Mouse (Mus musculus) kidney, embryonic 15.5 days (tissue): ENCODE data around the gene Git1. TPM values are rescaled to one million over a fixed set of nuclear protein-coding genes. Genes with fewer than 3 reads are reported as not detected.
A peak's percentile ranks its signal among the peaks of the same experiment; 100 is the strongest.

ENCODE experiments used
- ATAC-seq: fragments of 200-750 bp; cut with Nextera tagmentation; replicated peaks from 2 replicates; pipeline ENCODE4 v1.8.0; 2017; ENCODE audit warnings: moderate TSS enrichment; ENCODE audit not compliant: low FRiP score
- H3K27ac ChIP-seq: fragments of 300-500 bp; sonication (generic); 2 replicates; pipeline ENCODE4 v1.5.1; 2015; ENCODE audit warnings: mild to moderate bottlenecking, inconsistent platforms
- H3K27me3 ChIP-seq: fragments of 300-500 bp; sonication (generic); 2 replicates; pipeline ENCODE4 v1.6.1; 2015; ENCODE audit warnings: inconsistent platforms
- H3K36me3 ChIP-seq: fragments of 300-500 bp; sonication (generic); 2 replicates; pipeline ENCODE4 v1.6.1; 2015; ENCODE audit warnings: inconsistent platforms
- H3K4me1 ChIP-seq: fragments of 300-500 bp; sonication (generic); 2 replicates; pipeline ENCODE4 v1.6.1; 2015; ENCODE audit warnings: inconsistent platforms
- H3K4me2 ChIP-seq: fragments of 300-500 bp; sonication (generic); 2 replicates; pipeline ENCODE4 v1.6.1; 2015; ENCODE audit warnings: moderate library complexity, mild to moderate bottlenecking, inconsistent platforms
- H3K4me3 ChIP-seq: fragments of 300-500 bp; sonication (generic); replicated peaks from 2 replicates; pipeline ENCODE4 v1.5.1; 2015; ENCODE audit warnings: mild to moderate bottlenecking, inconsistent platforms
- H3K9ac ChIP-seq: fragments of 300-500 bp; sonication (generic); 2 replicates; pipeline ENCODE4 v1.6.1; 2015; ENCODE audit warnings: mild to moderate bottlenecking, inconsistent platforms
- H3K9me3 ChIP-seq: fragments of 300-500 bp; sonication (generic); replicated peaks from 2 replicates; pipeline ENCODE4 v1.6.1; 2016; ENCODE audit warnings: inconsistent platforms
- WGBS: fragments of 180-500 bp; shearing (Covaris S2); methylation state at CpG from one replicate; pipeline ENCODE4 v1.1.7; 2015; ENCODE audit warnings: mixed read lengths; 5-methylcytosine and 5-hydroxymethylcytosine counted together
- polyA plus RNA-seq: library from polyadenylated mRNA; unstranded; fragments of >200 nt; fragmentation: Nextera tagmentation; extraction: Ambion mirVana; gene quantifications from 2 replicates; pipeline ENCODE4 v1.2.1, GENCODE M21; 2015

The Git1 gene
- polyA plus RNA-seq, 1 experiment from 2014 or later = 12.6 TPM

GRCm38 (mm10) chr11:77483510-77484255 lies 9.7 kb upstream of the Git1 start:
- no peak overlapping the region for H3K9ac ChIP-seq
- no peak overlapping the region for H3K27ac ChIP-seq
- no peak overlapping the region for H3K4me2 ChIP-seq
- 62% methylated on average over 11 of the region's 11 CpGs for WGBS
- H3K9me3 ChIP-seq = no peaks in the 10 kb centered on the region
- ATAC-seq = no peak
- H3K36me3 ChIP-seq = no peaks in the 10 kb centered on the region
- no peaks in the 10 kb centered on the region for H3K27me3 ChIP-seq
- peaks cover 46% of the 10 kb centered on the region for H3K4me1 ChIP-seq
- H3K4me3 ChIP-seq = no peak overlapping the region

- no peak for ATAC-seq
- 43% methylated on average over 6 of the region's 6 CpGs for WGBS
- Histone ChIP-seq H3K4me3 (no peak overlapping the region), H3K9ac (no peak overlapping the region), H3K27ac (no peak overlapping the region), H3K9me3 (no peaks in the 10 kb centered on the region), H3K36me3 (no peaks in the 10 kb centered on the region), H3K4me1 (peaks cover 56% of the 10 kb centered on the region), H3K27me3 (no peaks in the 10 kb centered on the region), H3K4me2 (no peak overlapping the region)
These were observed 8.1 kb upstream of the Git1 start for GRCm38 (mm10) chr11:77485229-77485628.

DNA sequence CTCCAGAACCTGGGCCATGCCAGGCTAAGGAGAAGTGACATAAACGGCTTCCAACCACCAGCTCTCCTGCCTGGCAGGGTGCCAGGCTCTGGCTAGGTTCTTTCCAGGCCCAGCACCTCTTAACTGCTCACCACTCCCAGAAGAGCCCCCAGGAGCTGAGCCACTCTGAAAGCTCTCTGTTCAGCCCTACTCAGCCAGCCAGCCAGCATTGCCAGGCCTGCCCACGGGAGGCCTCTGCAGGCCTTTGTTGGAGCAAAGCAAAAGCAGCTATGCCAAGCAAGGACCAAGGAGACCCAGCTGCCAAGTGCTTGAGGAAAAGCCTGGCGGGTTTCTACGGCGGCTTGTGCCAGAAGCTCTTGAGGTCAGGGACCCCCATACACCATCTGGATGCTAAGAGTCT lies 6.6 kb upstream of the Git1 start:
- Histone ChIP-seq H3K36me3 (no peaks in the 10 kb centered on the region), H3K4me1 (peaks cover 71% of the 10 kb centered on the region), H3K4me3 (no peak overlapping the region), H3K9ac (no peak overlapping the region), H3K27me3 (no peaks in the 10 kb centered on the region), H3K9me3 (no peaks in the 10 kb centered on the region), H3K27ac (no peak overlapping the region), H3K4me2 (0 out of 2 replicates have a peak overlapping the region, but pooled peaks have one; percentile 13)
- WGBS = 70% methylated on average over 5 of the region's 5 CpGs
- no peak for ATAC-seq

DNA sequence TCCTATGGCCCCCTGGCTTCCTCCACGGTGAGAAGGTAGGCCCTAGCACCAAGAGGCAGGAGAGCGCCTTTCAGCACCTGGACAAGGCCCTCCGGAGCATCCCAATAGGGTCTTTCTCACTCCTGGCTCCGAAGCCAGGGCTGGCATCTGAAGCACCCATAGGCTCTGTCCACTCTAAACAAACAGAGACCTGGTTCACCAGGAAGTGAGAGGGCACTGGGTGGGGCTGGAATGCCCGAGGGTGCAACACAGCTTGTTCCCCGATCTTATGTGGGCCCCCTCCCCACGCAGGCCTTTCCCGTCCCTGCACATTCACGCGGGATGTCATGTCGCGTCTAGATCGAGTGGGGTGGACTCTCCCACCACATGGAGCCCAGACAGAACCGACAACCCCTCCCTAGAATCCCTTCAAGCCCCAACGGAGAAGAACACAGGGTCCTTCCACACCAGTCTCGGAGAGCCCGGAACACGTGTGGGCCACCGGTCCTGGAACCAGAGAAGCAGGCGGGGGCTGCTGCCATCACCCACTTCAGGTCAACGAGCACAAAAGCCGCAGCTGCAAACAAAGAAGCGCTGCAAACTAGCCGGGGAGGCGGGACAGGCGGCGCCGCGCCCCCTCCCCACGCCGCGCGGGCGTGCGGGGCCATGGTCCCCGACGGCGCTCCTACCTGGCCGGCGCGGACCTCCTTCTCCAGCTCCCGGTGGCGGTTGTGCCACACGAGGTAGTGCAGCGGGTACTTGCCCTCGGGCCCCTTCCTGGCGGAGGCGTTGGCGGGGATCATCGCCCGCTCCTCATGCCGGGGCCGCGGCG lies 4.4 kb upstream of the Git1 start:
- Histone ChIP-seq H3K9me3 (no peaks in the 10 kb centered on the region), H3K36me3 (no peaks in the 10 kb centered on the region), H3K9ac (peak overlapping the region; percentile 89), H3K27ac (no peak overlapping the region), H3K4me2 (peak overlapping the region; percentile 99), H3K4me1 (peaks cover 74% of the 10 kb centered on the region), H3K4me3 (peak overlapping the region; percentile 89), H3K27me3 (no peaks in the 10 kb centered on the region)
- WGBS = 2% methylated on average over 55 of the region's 55 CpGs
- ATAC-seq = no peak

GRCm38 (mm10) chr11:77489591-77490235 lies 3.6 kb upstream of the Git1 start, which contains the start of gene Ankrd13b:
Ankrd13b (minus strand) TSS chr11:77489678.
- ATAC-seq = peak; percentile 47
- peaks cover 82% of the 10 kb centered on the region for H3K4me1 ChIP-seq
- WGBS = under 1% methylated on average over 66 of the region's 87 CpGs

GRCm38 (mm10) chr11:77490451-77490850 lies 2.9 kb upstream of the Git1 start:
- H3K9me3 ChIP-seq = no peaks in the 10 kb centered on the region
- WGBS = 64% methylated on average over 6 of the region's 6 CpGs
- H3K4me1 ChIP-seq = peaks cover 83% of the 10 kb centered on the region
- H3K36me3 ChIP-seq = no peaks in the 10 kb centered on the region
- no peak overlapping the region for H3K9ac ChIP-seq
- peak overlapping the region; percentile 99 for H3K4me2 ChIP-seq
- H3K4me3 ChIP-seq = peak overlapping the region; percentile 98
- peak overlapping the region; percentile 94; the same call in 1 of the 2 replicates for H3K27ac ChIP-seq
- H3K27me3 ChIP-seq = no peaks in the 10 kb centered on the region
- no peak for ATAC-seq

More at GRCm38 (mm10) chr11:77489591-77490235, 3.6 kb upstream of the Git1 start, which contains the start of gene Ankrd13b:
- Histone ChIP-seq H3K9ac (peak within 1 kb of the TSS; percentile 89), H3K9me3 (no peaks in the 10 kb centered on the region), H3K36me3 (no peaks in the 10 kb centered on the region), H3K4me3 (peak within 1 kb of the TSS; percentile 98), H3K27ac (peak within 1 kb of the TSS; percentile 68; the same call in 1 of the 2 replicates), H3K27me3 (no peaks in the 10 kb centered on the region), H3K4me2 (peak within 1 kb of the TSS; percentile 99)

GRCm38 (mm10) chr11:77491123-77491501 lies 2.2 kb upstream of the Git1 start:
- peak; percentile 65 for ATAC-seq
- Histone ChIP-seq H3K9ac (peak overlapping the region; percentile 96), H3K4me3 (peak overlapping the region; percentile 98), H3K9me3 (no peaks in the 10 kb centered on the region), H3K27me3 (no peaks in the 10 kb centered on the region), H3K36me3 (0 out of 2 replicates have a peak, but pooled peaks cover 3% of the 10 kb centered on the region), H3K4me1 (peaks cover 83% of the 10 kb centered on the region), H3K4me2 (peak overlapping the region; percentile 99), H3K27ac (peak overlapping the region; percentile 94)
- under 1% methylated on average over 13 of the region's 13 CpGs for whole genome bisulfite sequencing

DNA sequence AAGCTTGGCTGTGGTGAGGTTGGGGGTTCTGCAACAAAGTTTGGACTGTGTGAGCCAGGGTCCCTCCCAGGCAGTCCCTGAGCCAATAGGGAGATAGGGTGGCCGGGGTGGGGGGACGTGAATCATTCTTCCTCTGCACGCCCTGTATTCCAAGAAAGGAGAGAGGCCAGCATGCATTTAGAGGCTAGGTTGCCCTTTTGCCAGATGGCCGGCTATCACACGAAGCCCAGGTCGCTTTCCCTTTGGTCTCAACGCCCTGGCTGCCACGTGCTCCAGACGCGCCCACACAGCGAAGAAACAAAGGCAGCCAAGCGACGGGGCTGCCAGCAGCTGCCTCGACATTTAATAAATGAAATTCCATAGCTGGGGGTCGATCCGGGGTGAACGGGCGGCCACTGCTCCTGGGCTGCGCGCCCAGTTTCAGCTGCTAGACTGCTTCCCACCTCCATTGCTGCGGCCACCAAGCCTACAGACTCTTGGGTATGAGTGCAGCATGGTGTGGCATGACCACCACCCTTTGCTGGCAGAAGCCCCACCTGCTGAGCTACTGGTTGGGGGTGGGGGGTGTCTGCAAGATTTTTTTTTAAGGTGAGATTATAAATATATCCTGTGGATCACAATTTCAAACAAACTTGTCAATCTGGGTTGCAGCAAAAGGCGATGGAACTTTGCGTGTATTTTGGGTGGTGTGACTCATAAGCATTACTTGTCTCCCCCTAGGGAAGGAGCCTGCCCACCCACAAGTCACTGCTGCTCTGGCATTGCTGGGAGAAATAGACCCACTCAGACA lies 1.7 kb upstream of the Git1 start:
- Histone ChIP-seq H3K9ac (peak overlapping the region; percentile 96), H3K4me1 (peaks cover 83% of the 10 kb centered on the region), H3K27ac (peak overlapping the region; percentile 94), H3K27me3 (no peaks in the 10 kb centered on the region), H3K4me2 (peak overlapping the region; percentile 99), H3K9me3 (no peaks in the 10 kb centered on the region), H3K36me3 (0 out of 2 replicates have a peak, but pooled peaks cover 3% of the 10 kb centered on the region), H3K4me3 (peak overlapping the region; percentile 98)
- under 1% methylated on average over 23 of the region's 23 CpGs for WGBS
- ATAC-seq = peak; percentile 69

- H3K36me3 ChIP-seq = 0 out of 2 replicates have a peak, but pooled peaks cover 3% of the 10 kb centered on the region
- ATAC-seq = no peak
- H3K4me2 ChIP-seq = peak overlapping the region; percentile 99
- H3K4me1 ChIP-seq = peaks cover 83% of the 10 kb centered on the region
- H3K4me3 ChIP-seq = peak overlapping the region; percentile 98
- H3K9me3 ChIP-seq = no peaks in the 10 kb centered on the region
- under 1% methylated on average over 18 of the region's 18 CpGs for WGBS
- no peaks in the 10 kb centered on the region for H3K27me3 ChIP-seq
- H3K27ac ChIP-seq = peak overlapping the region; percentile 94
- peak overlapping the region; percentile 96 for H3K9ac ChIP-seq
These were observed 971 bp upstream of the Git1 start for GRCm38 (mm10) chr11:77492311-77492871.

DNA sequence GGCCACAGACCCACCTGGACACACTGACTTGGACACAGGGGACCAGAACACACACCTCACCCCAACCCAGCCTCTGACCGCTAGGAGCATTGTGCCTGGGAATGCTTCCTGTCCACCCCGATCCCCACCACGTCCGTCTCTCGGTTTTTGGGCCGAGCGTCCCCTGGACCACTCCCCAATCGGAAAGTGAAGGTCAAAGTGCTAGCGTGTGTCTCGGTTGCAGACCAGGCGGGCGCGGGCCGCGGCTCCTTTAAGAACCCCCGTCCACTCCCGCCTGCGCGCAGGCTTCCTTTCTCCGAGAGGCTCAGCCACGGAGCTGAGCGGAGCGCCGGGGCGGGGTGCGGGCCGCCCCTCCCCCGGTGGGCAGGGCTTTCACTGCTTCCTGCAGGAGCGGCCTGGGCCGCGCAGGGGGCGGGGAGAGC lies 440 bp upstream of the Git1 start:
- WGBS = 0% methylated on average over 28 of the region's 32 CpGs
- peak; percentile 69 for ATAC-seq
- no peaks in the 10 kb centered on the region for H3K27me3 ChIP-seq
- peak overlapping the region; percentile 94 for H3K27ac ChIP-seq
- peaks cover 83% of the 10 kb centered on the region for H3K4me1 ChIP-seq
- 0 out of 2 replicates have a peak, but pooled peaks cover 3% of the 10 kb centered on the region for H3K36me3 ChIP-seq
- H3K9me3 ChIP-seq = no peaks in the 10 kb centered on the region
- H3K4me3 ChIP-seq = peak overlapping the region; percentile 98
- H3K9ac ChIP-seq = peak overlapping the region; percentile 96
- peak overlapping the region; percentile 99 for H3K4me2 ChIP-seq

DNA sequence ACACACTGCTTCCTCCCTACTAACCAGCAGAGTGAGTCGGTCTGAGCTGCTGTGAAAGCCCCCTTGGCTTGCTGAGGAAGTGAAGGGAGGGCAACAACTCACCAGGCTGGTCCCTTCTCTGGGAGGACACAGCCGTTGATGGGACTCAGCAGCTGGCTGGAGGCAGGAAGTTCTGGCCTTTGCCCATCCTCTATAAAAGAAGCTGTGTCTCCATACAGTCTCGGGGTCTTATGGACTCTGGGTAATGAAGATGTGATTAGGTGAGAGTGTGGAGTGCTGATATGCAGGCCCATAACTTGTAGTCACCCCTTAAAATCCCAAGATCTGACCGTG lies 948 bp downstream of the Git1 start:
- Histone ChIP-seq H3K4me3 (peak overlapping the region; percentile 98), H3K4me1 (peaks cover 80% of the 10 kb centered on the region), H3K9me3 (no peaks in the 10 kb centered on the region), H3K27ac (peak overlapping the region; percentile 93), H3K36me3 (peaks cover 5% of the 10 kb centered on the region), H3K4me2 (peak overlapping the region; percentile 85), H3K27me3 (no peaks in the 10 kb centered on the region), H3K9ac (peak overlapping the region; percentile 96)
- 22% methylated on average over 4 of the region's 4 CpGs for WGBS
- no peak for ATAC-seq
